Mouse (Mus musculus): ENCODE measurements around the gene Oxsr1. TPM values are rescaled to one million over a fixed set of nuclear protein-coding genes. Genes with fewer than 3 reads are reported as not detected.

Gene Oxsr1
- polyA plus RNA-seq, 1 experiment: 0.87 TPM

- H3K36me3 ChIP-seq (ENCODE audit: control insufficient read depth): peaks cover 80% of the 10 kb centered on the region
- no peak overlapping the region for H3K4me3 ChIP-seq (replicated peaks)
- TF ChIP-seq TAL1 (IDR thresholded peaks at IDR 0.05; ENCODE audit: low read length) (no peak), GATA1 (IDR thresholded peaks at IDR 0.05; ENCODE audit: low read length) (no peak)
- H3K9me3 ChIP-seq (ENCODE audit: control insufficient read depth, low read length): no peaks in the 10 kb centered on the region
- no peaks in the 10 kb centered on the region for H3K4me1 ChIP-seq (ENCODE audit: control insufficient read depth)
- H3K27me3 ChIP-seq (ENCODE audit: control insufficient read depth): no peaks in the 10 kb centered on the region
Observed at GRCm38 (mm10) chr9:119247996-119248395, 74.2 kb downstream of the Oxsr1 start.

- Histone ChIP-seq H3K27me3 (ENCODE audit: control insufficient read depth) (no peaks in the 10 kb centered on the region), H3K4me3 (replicated peaks) (no peak overlapping the region), H3K36me3 (ENCODE audit: control insufficient read depth) (peaks cover 82% of the 10 kb centered on the region), H3K9me3 (ENCODE audit: control insufficient read depth, low read length) (no peaks in the 10 kb centered on the region), H3K4me1 (ENCODE audit: control insufficient read depth) (no peaks in the 10 kb centered on the region)
- no peak for TF ChIP-seq GATA1 (IDR thresholded peaks at IDR 0.05; ENCODE audit: low read length)
- TF ChIP-seq TAL1 (IDR thresholded peaks at IDR 0.05; ENCODE audit: low read length): no peak
Observed at GRCm38 (mm10) chr9:119246826-119247225, 75.4 kb downstream of the Oxsr1 start.

GRCm38 (mm10) chr9:119243981-119244380, 78.2 kb downstream of the Oxsr1 start:
- no peaks in the 10 kb centered on the region for H3K4me1 ChIP-seq (ENCODE audit: control insufficient read depth)
- H3K36me3 ChIP-seq (ENCODE audit: control insufficient read depth): peaks cover 81% of the 10 kb centered on the region
- no peaks in the 10 kb centered on the region for H3K9me3 ChIP-seq (ENCODE audit: control insufficient read depth, low read length)
- no peaks in the 10 kb centered on the region for H3K27me3 ChIP-seq (ENCODE audit: control insufficient read depth)
- TF ChIP-seq GATA1 (IDR thresholded peaks at IDR 0.05; ENCODE audit: low read length) (no peak), TAL1 (IDR thresholded peaks at IDR 0.05; ENCODE audit: low read length) (no peak)
- no peak overlapping the region for H3K4me3 ChIP-seq (replicated peaks)

GRCm38 (mm10) chr9:119241169-119241865, 80.9 kb downstream of the Oxsr1 start:
- H3K27me3 ChIP-seq (ENCODE audit: control insufficient read depth): no peaks in the 10 kb centered on the region
- TF ChIP-seq GATA1 (IDR thresholded peaks at IDR 0.05; ENCODE audit: low read length) (no peak), TAL1 (IDR thresholded peaks at IDR 0.05; ENCODE audit: low read length) (no peak)
- H3K4me1 ChIP-seq (ENCODE audit: control insufficient read depth): no peaks in the 10 kb centered on the region
- H3K9me3 ChIP-seq (ENCODE audit: control insufficient read depth, low read length): no peaks in the 10 kb centered on the region
- peaks cover 71% of the 10 kb centered on the region for H3K36me3 ChIP-seq (ENCODE audit: control insufficient read depth)
- no peak overlapping the region for H3K4me3 ChIP-seq (replicated peaks)

- TF ChIP-seq GATA1 (IDR thresholded peaks at IDR 0.05; ENCODE audit: low read length): no peak
- TF ChIP-seq TAL1 (IDR thresholded peaks at IDR 0.05; ENCODE audit: low read length): no peak
- H3K36me3 ChIP-seq (ENCODE audit: control insufficient read depth): peaks cover 67% of the 10 kb centered on the region
- H3K4me1 ChIP-seq (ENCODE audit: control insufficient read depth): no peaks in the 10 kb centered on the region
- H3K27me3 ChIP-seq (ENCODE audit: control insufficient read depth): no peaks in the 10 kb centered on the region
- no peak overlapping the region for H3K4me3 ChIP-seq (replicated peaks)
- H3K9me3 ChIP-seq (ENCODE audit: control insufficient read depth, low read length): no peaks in the 10 kb centered on the region
Observed at GRCm38 (mm10) chr9:119240286-119240997, 81.8 kb downstream of the Oxsr1 start.

GRCm38 (mm10) chr9:119239274-119239673, 83.0 kb downstream of the Oxsr1 start:
- no peak for TF ChIP-seq GATA1 (IDR thresholded peaks at IDR 0.05; ENCODE audit: low read length)
- TF ChIP-seq TAL1 (IDR thresholded peaks at IDR 0.05; ENCODE audit: low read length): no peak
- H3K36me3 ChIP-seq (ENCODE audit: control insufficient read depth): peaks cover 59% of the 10 kb centered on the region
- H3K9me3 ChIP-seq (ENCODE audit: control insufficient read depth, low read length): no peaks in the 10 kb centered on the region
- no peak overlapping the region for H3K4me3 ChIP-seq (replicated peaks)
- H3K27me3 ChIP-seq (ENCODE audit: control insufficient read depth): no peaks in the 10 kb centered on the region
- no peaks in the 10 kb centered on the region for H3K4me1 ChIP-seq (ENCODE audit: control insufficient read depth)

- TF ChIP-seq GATA1 (IDR thresholded peaks at IDR 0.05; ENCODE audit: low read length) (no peak), TAL1 (IDR thresholded peaks at IDR 0.05; ENCODE audit: low read length) (no peak)
Observed at GRCm38 (mm10) chr9:119238796-119239195, 83.4 kb downstream of the Oxsr1 start.

GRCm38 (mm10) chr9:119231552-119231951, 90.7 kb downstream of the Oxsr1 start:
- Histone ChIP-seq H3K36me3 (ENCODE audit: control insufficient read depth) (no peaks in the 10 kb centered on the region), H3K9me3 (ENCODE audit: control insufficient read depth, low read length) (no peaks in the 10 kb centered on the region), H3K4me1 (ENCODE audit: control insufficient read depth) (peaks cover 15% of the 10 kb centered on the region), H3K4me3 (replicated peaks) (no peak overlapping the region), H3K27me3 (ENCODE audit: control insufficient read depth) (no peaks in the 10 kb centered on the region)
- no peak for TF ChIP-seq TAL1 (IDR thresholded peaks at IDR 0.05; ENCODE audit: low read length)
- TF ChIP-seq GATA1 (IDR thresholded peaks at IDR 0.05; ENCODE audit: low read length): no peak

More at GRCm38 (mm10) chr9:119238796-119239195, 83.4 kb downstream of the Oxsr1 start:
- no peaks in the 10 kb centered on the region for H3K27me3 ChIP-seq (ENCODE audit: control insufficient read depth)
- peaks cover 54% of the 10 kb centered on the region for H3K36me3 ChIP-seq (ENCODE audit: control insufficient read depth)
- H3K4me3 ChIP-seq (replicated peaks): no peak overlapping the region
- H3K9me3 ChIP-seq (ENCODE audit: control insufficient read depth, low read length): no peaks in the 10 kb centered on the region
- no peaks in the 10 kb centered on the region for H3K4me1 ChIP-seq (ENCODE audit: control insufficient read depth)

GRCm38 (mm10) chr9:119230829-119231228, 91.4 kb downstream of the Oxsr1 start:
- Histone ChIP-seq H3K9me3 (ENCODE audit: control insufficient read depth, low read length) (no peaks in the 10 kb centered on the region), H3K36me3 (ENCODE audit: control insufficient read depth) (no peaks in the 10 kb centered on the region), H3K27me3 (ENCODE audit: control insufficient read depth) (no peaks in the 10 kb centered on the region), H3K4me3 (replicated peaks) (no peak overlapping the region), H3K4me1 (ENCODE audit: control insufficient read depth) (peaks cover 15% of the 10 kb centered on the region)
- TF ChIP-seq GATA1 (IDR thresholded peaks at IDR 0.05; ENCODE audit: low read length) (no peak), TAL1 (IDR thresholded peaks at IDR 0.05; ENCODE audit: low read length) (no peak)
